Mouse (Mus musculus): ENCODE measurements around the gene Zfp664. TPM values are rescaled to one million over a fixed set of nuclear protein-coding genes. Genes with fewer than 3 reads are reported as not detected.

Gene Zfp664
- polyA plus RNA-seq, 1 experiment: 24.7 TPM

- Histone ChIP-seq H3K4me3 (ENCODE audit: insufficient read depth, low read length) (no peak overlapping the region), H3K4me1 (ENCODE audit: control insufficient read depth, insufficient read depth, low read length) (no peaks in the 10 kb centered on the region), H3K27ac (ENCODE audit: insufficient read depth, low read depth, low read length) (no peak overlapping the region)
- TF ChIP-seq CTCF (IDR thresholded peaks at IDR 0.05; ENCODE audit: low read depth, low read length) (no peak), POLR2A (IDR thresholded peaks at IDR 0.05; ENCODE audit: borderline replicate concordance, low read depth, low read length) (no peak)
Measured at GRCm38 (mm10) chr5:124943181-124943792, 80.8 kb downstream of the Zfp664 start.

DNA sequence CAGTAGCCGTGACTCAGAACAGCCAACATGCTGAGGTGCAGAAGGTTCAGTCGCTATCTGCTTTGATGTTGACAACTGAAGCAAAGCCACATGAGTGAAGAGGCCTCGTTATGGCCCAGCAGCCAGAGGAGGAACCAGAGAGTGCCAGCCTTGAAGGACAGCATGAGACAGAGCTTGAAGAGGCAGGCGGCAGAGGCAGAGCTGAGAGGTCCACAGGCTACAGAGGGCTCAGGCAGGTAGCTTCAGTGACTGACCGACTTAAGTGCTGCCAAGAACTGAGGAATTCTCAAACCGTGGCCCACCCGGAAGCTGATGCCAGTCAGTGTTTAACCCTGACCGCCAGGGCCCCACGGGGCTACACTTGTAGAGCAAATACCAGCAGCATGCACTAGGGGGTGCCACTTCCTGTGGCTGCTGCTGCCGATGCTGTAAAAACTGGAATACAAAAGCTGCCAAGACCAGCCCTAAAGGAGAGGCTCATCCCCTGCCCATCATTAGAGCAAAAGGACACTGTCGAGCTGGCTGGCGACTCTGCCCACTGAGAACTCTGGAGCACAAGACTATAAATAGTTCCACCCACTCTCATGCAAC is 81.4 kb downstream of the Zfp664 start:
- TF ChIP-seq POLR2A (IDR thresholded peaks at IDR 0.05; ENCODE audit: borderline replicate concordance, low read depth, low read length) (no peak), CTCF (IDR thresholded peaks at IDR 0.05; ENCODE audit: low read depth, low read length) (peak; percentile 69)
- Histone ChIP-seq H3K27ac (ENCODE audit: insufficient read depth, low read depth, low read length) (no peak overlapping the region), H3K4me1 (ENCODE audit: control insufficient read depth, insufficient read depth, low read length) (no peaks in the 10 kb centered on the region), H3K4me3 (ENCODE audit: insufficient read depth, low read length) (no peak overlapping the region)

DNA sequence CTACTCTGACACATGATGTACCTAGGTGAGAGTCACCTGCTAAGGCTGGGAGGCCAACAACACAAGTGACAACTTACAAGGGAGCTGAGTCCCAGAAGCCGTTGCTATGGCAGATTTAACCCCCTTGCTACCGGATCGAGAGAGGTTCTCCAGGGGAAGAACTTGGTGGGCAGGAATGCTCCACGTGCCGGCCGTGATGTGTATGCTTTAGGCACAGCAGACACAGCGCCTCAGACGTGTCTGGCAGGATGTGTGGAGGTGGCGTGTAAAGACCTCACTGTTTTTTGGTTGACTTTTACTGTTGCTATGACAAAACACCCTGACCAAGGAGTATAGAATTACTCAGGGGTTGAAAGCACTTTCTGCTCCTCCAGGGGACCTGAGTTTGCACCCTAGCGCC is 81.9 kb downstream of the Zfp664 start:
- H3K4me1 ChIP-seq (ENCODE audit: control insufficient read depth, insufficient read depth, low read length): no peaks in the 10 kb centered on the region
- TF ChIP-seq CTCF (IDR thresholded peaks at IDR 0.05; ENCODE audit: low read depth, low read length): no peak
- TF ChIP-seq POLR2A (IDR thresholded peaks at IDR 0.05; ENCODE audit: borderline replicate concordance, low read depth, low read length): no peak
- no peak overlapping the region for H3K27ac ChIP-seq (ENCODE audit: insufficient read depth, low read depth, low read length)
- no peak overlapping the region for H3K4me3 ChIP-seq (ENCODE audit: insufficient read depth, low read length)

DNA sequence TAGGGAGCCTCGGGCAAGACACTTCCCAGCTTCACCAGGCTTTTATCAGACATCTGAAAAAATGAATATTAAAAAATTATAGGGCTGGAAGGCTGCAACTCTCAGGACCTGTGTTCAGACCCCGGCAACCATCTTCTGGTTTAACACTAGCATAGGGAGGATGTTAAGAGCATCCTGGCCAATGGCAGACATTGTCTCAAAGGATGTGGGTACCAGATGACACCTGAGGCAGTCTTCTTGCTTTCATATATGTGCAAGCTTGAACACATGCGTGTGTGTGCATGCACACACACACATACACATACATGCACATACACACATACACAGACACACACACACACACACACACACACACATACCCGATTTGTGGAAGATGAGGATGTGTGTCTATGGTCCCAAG is 82.6 kb downstream of the Zfp664 start:
- TF ChIP-seq CTCF (IDR thresholded peaks at IDR 0.05; ENCODE audit: low read depth, low read length) (no peak), POLR2A (IDR thresholded peaks at IDR 0.05; ENCODE audit: borderline replicate concordance, low read depth, low read length) (no peak)
- H3K4me3 ChIP-seq (ENCODE audit: insufficient read depth, low read length): no peak overlapping the region
- no peaks in the 10 kb centered on the region for H3K4me1 ChIP-seq (ENCODE audit: control insufficient read depth, insufficient read depth, low read length)
- H3K27ac ChIP-seq (ENCODE audit: insufficient read depth, low read depth, low read length): no peak overlapping the region

GRCm38 (mm10) chr5:124950623-124951278 is 88.3 kb downstream of the Zfp664 start:
- Histone ChIP-seq H3K27ac (ENCODE audit: insufficient read depth, low read depth, low read length) (no peak overlapping the region), H3K4me3 (ENCODE audit: insufficient read depth, low read length) (no peak overlapping the region), H3K4me1 (ENCODE audit: control insufficient read depth, insufficient read depth, low read length) (no peaks in the 10 kb centered on the region)
- TF ChIP-seq CTCF (IDR thresholded peaks at IDR 0.05; ENCODE audit: low read depth, low read length) (no peak), POLR2A (IDR thresholded peaks at IDR 0.05; ENCODE audit: borderline replicate concordance, low read depth, low read length) (no peak)

DNA sequence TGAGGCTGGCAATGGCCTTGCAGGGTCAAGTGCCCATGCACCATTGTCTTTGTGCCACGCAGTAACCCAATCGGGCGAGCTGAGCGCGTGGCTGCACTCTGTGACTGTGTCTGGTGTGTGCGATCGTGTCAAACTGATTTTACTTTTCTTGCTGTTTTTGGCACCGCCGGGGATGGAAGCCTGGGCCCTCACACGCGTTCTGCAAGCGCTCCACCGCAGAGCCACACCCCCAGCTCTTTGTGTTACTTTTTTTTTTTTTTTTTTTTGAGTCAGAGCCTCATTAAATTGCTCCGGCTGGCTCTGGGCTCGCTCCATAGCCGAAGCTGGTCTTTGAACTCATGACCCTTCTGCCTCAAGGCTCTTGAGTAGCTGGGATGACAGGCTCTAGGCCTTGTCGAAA is 88.8 kb downstream of the Zfp664 start:
- Histone ChIP-seq H3K4me1 (ENCODE audit: control insufficient read depth, insufficient read depth, low read length) (no peaks in the 10 kb centered on the region), H3K27ac (ENCODE audit: insufficient read depth, low read depth, low read length) (no peak overlapping the region), H3K4me3 (ENCODE audit: insufficient read depth, low read length) (no peak overlapping the region)
- TF ChIP-seq CTCF (IDR thresholded peaks at IDR 0.05; ENCODE audit: low read depth, low read length) (no peak), POLR2A (IDR thresholded peaks at IDR 0.05; ENCODE audit: borderline replicate concordance, low read depth, low read length) (no peak)

Other genes with a start within 250 kb of the Zfp664 start
- 17.7 and 19.2 TPM in 2 replicates for gene Atp6v0a2, start 234.1 kb upstream of the Zfp664 start, polyA plus RNA-seq (2012; ENCODE audit: insufficient read depth, insufficient read length, missing spikeins)
- not detected in 2 replicates for gene Dnah10, start 137.6 kb upstream of the Zfp664 start, polyA plus RNA-seq (2012; ENCODE audit: insufficient read depth, insufficient read length, missing spikeins)
- 0.92 TPM in 1 of 2 replicates, not detected in the other for gene Ccdc92, start 267 bp upstream of the Zfp664 start, polyA plus RNA-seq (2012; ENCODE audit: insufficient read depth, insufficient read length, missing spikeins)
- gene Rflna, start 140.5 kb downstream of the Zfp664 start, polyA plus RNA-seq (2012; ENCODE audit: insufficient read depth, insufficient read length, missing spikeins): not detected in 2 replicates

Data from bone marrow macrophage, adult 2 months (primary cell).